Mouse (Mus musculus): Measurements from ENCODE around the gene Rgl1. TPM values are rescaled to one million over a fixed set of nuclear protein-coding genes. Genes with fewer than 3 reads are reported as not detected.

Gene Rgl1
- polyA plus RNA-seq, 1 experiment from 2014 or later, result 54.1 TPM

DNA sequence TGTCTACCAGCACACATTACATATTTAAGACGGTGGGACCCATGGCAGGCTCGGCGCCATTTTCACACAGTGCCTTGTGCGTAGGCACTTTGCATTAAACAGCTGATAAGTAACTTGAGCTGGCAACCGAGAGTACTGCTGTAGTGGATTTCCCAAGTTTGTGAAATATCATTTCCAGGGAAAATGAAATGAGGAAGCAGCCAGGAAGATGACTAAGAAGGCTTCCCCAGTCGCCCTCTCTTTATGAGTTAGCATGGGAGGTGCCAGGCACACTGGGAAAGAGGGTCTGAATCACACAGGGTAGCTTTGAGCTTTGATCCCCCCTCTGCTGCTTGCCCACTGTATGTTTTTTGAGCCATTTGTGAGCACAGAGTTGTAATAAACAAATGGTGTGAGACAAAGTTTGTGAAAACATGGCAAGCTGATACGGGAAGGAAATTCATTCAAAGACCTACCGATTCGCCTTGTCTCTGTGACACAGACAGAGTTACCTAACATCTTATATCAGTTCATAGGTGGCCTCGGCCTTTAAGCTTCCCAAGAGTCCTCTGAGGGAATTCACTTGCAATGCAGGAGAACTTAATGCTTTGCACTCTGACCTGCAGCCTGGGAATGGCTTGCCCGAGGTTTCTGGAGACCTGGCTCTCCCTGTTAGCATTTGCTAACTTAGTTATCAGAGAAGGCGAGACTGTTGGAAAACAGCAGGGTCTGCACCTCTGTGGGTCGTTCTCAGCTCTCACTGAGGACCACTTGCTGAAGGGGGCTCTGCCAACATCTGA is 184.8 kb downstream of the Rgl1 start:
- no peaks in the 10 kb centered on the region for H3K27me3 ChIP-seq (replicated peaks)
- ATAC-seq (ENCODE audit: extremely low read depth, insufficient number of reproducible peaks, low FRiP score, low TSS enrichment), result no peak
- H3K9me3 ChIP-seq, result no peaks in the 10 kb centered on the region
- peak overlapping the region; percentile 46 for H3K27ac ChIP-seq (replicated peaks)
- no peak overlapping the region for H3K4me3 ChIP-seq
- peaks cover 78% of the 10 kb centered on the region for H3K4me1 ChIP-seq
- H3K4me2 ChIP-seq, result no peak overlapping the region
- H3K9ac ChIP-seq, result peak overlapping the region; percentile 6; the same call in 1 of the 2 replicates
- 53% methylated on average over 13 of the region's 13 CpGs for WGBS
- H3K36me3 ChIP-seq, result peaks cover 17% of the 10 kb centered on the region

DNA sequence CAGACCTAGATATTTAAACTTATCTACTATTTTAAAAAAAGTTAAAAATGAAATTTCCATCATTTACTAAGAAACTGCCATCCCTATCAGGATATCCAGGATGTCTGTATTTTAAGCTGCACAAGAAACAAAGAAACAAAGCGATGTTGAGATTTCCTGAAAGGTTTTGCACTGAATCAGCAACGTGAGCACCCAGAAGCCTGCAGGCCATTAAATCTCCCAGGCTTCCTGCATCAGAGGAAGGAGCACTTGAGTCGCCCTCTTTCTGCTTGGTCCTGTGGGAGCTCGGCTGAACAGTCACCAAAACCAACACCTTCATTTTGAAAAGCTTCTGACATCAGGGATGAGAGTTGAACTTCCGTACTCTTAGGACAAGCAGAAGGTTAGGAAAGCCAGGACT is 187.2 kb downstream of the Rgl1 start:
- Histone ChIP-seq H3K36me3 (0 out of 2 replicates have a peak, but pooled peaks cover 8% of the 10 kb centered on the region), H3K4me2 (no peak overlapping the region), H3K4me3 (no peak overlapping the region), H3K9ac (0 out of 2 replicates have a peak overlapping the region, but pooled peaks have one; percentile 8), H3K4me1 (peaks cover 87% of the 10 kb centered on the region), H3K9me3 (no peaks in the 10 kb centered on the region), H3K27me3 (replicated peaks) (no peaks in the 10 kb centered on the region), H3K27ac (replicated peaks) (0 out of 2 replicates have a peak overlapping the region, but pooled peaks have one; percentile 17)
- 59% methylated on average over 5 of the region's 5 CpGs for WGBS
- no peak for ATAC-seq (ENCODE audit: extremely low read depth, insufficient number of reproducible peaks, low FRiP score, low TSS enrichment)

DNA sequence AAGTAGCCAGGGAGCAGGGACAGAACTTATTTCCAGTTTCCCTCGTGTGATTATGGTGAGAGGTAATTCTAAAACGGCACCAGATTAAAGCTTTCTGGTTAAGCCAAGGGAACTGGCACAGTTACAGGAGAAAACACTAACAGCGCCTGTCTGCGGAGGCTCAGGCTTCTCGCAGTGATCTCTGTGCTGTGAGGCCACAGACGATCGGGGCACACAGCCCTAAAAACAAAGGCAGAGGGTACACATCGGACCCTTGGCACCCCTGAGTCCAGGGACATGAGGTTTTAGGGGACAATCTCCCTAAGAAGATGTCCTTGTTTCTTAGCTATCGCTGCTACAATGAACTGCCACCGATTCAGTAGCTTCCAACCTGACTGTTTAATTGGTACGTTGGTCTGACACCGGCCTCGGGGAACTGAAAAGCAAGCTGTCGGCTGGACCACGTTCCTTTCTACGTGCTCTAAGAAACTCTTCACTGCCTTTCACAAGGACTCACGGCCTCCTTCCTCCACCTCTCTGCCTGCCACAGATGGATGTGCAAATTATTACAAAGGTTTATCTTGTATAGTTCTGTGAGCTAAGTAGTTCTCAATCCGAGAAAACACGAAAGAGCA is 187.9 kb downstream of the Rgl1 start:
- WGBS, result 71% methylated on average over 19 of the region's 19 CpGs
- Histone ChIP-seq H3K4me1 (peaks cover 87% of the 10 kb centered on the region), H3K36me3 (0 out of 2 replicates have a peak, but pooled peaks cover 5% of the 10 kb centered on the region), H3K9ac (no peak overlapping the region), H3K27ac (replicated peaks) (peak overlapping the region; percentile 17; the same call in 1 of the 2 replicates), H3K4me3 (no peak overlapping the region), H3K27me3 (replicated peaks) (no peaks in the 10 kb centered on the region), H3K4me2 (no peak overlapping the region), H3K9me3 (no peaks in the 10 kb centered on the region)
- no peak for ATAC-seq (ENCODE audit: extremely low read depth, insufficient number of reproducible peaks, low FRiP score, low TSS enrichment)

DNA sequence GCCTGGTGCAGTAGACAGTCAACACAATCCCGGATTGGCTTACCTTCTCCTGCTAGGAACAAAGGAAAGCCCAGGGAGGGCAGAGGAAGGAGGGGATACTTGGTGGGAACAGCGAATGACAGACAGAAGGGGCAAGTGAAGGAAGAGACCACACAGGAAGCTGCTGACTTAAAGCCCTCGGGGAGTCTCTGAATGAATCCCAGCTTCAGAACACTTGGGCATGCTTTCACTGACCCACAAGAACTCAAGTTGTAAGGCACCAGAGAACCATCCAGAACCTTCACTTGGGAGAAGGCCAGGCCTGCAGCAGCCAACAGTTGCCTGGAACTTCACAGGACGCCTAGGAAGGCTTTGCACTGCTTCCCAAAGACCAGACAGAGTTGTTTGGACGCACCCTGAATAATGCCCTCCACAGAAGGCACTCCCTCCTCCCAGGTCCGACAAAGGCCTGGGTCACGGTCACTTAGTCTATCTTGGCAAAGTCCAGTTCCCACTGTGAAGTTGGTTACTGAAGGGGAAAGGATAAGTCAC is 189.5 kb downstream of the Rgl1 start:
- no peak for ATAC-seq (ENCODE audit: extremely low read depth, insufficient number of reproducible peaks, low FRiP score, low TSS enrichment)
- Histone ChIP-seq H3K27ac (replicated peaks) (no peak overlapping the region), H3K4me3 (no peak overlapping the region), H3K9ac (no peak overlapping the region), H3K36me3 (peaks cover 8% of the 10 kb centered on the region; the same call in 1 of the 2 replicates), H3K4me2 (no peak overlapping the region), H3K9me3 (no peaks in the 10 kb centered on the region), H3K4me1 (peaks cover 81% of the 10 kb centered on the region), H3K27me3 (replicated peaks) (no peaks in the 10 kb centered on the region)
- WGBS, result 61% methylated on average over 7 of the region's 7 CpGs

DNA sequence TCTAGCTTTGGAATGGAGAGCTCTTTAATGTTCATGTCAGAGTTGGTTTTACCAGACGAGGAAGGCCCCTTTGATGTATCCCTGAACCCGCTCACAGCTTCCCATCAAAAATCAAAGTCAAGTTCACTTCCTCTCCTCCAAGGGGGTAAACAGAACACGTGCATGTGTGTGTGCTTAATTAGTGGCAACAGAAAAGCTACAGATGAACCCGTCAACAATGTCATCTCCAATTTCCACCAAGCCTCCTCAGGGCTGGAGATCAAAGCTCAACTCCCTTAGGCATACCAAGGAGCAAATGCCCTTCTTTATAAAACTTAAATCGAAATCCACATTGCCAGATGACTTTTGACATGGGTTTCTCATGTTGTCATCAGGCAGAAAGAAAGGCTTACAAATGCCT is 191.1 kb downstream of the Rgl1 start:
- ATAC-seq (ENCODE audit: extremely low read depth, insufficient number of reproducible peaks, low FRiP score, low TSS enrichment), result no peak
- H3K9ac ChIP-seq, result no peak overlapping the region
- H3K4me1 ChIP-seq, result peaks cover 69% of the 10 kb centered on the region
- no peak overlapping the region for H3K4me2 ChIP-seq
- H3K4me3 ChIP-seq, result no peak overlapping the region
- 62% methylated on average over 5 of the region's 5 CpGs for WGBS
- H3K9me3 ChIP-seq, result no peaks in the 10 kb centered on the region
- 0 out of 2 replicates have a peak overlapping the region, but pooled peaks have one; percentile 14 for H3K27ac ChIP-seq (replicated peaks)
- no peaks in the 10 kb centered on the region for H3K27me3 ChIP-seq (replicated peaks)
- peaks cover 24% of the 10 kb centered on the region for H3K36me3 ChIP-seq

DNA sequence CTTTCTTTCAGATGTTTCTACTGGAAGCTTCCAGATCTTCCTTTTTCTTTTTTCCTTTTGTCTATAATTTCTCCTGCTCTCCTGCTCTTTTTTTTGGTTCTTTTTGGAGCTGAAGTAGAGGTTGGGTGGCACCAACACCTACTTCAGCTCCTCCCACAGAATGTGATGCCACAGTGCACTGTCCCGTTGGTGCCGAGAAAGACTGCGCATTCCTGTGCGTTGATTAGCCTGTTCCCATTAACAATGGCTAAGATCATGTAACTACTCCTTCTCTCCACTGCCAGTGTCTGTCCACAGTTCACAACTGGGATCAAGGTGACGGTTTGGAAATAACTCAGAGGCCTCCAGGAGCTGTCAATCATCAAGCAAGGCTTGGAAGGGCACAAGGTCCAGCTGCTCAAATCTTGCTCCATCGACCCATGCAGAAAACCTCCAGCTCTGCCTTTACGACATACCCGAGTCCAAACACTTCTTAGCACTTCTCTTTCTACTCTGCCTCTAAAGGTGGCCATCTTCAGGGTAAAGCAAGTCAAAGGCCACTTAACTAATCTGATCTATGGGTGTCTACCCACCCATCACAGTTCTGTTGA is 192.6 kb downstream of the Rgl1 start:
- peak overlapping the region; percentile 33; the same call in 1 of the 2 replicates for H3K9ac ChIP-seq
- no peak overlapping the region for H3K4me3 ChIP-seq
- peaks cover 67% of the 10 kb centered on the region for H3K4me1 ChIP-seq
- 0 out of 2 replicates have a peak overlapping the region, but pooled peaks have one; percentile 5 for H3K4me2 ChIP-seq
- H3K9me3 ChIP-seq, result no peaks in the 10 kb centered on the region
- H3K27me3 ChIP-seq (replicated peaks), result no peaks in the 10 kb centered on the region
- ATAC-seq (ENCODE audit: extremely low read depth, insufficient number of reproducible peaks, low FRiP score, low TSS enrichment), result no peak
- H3K27ac ChIP-seq (replicated peaks), result peak overlapping the region; percentile 63
- 42% methylated on average over 8 of the region's 8 CpGs for WGBS
- H3K36me3 ChIP-seq, result peaks cover 37% of the 10 kb centered on the region

DNA sequence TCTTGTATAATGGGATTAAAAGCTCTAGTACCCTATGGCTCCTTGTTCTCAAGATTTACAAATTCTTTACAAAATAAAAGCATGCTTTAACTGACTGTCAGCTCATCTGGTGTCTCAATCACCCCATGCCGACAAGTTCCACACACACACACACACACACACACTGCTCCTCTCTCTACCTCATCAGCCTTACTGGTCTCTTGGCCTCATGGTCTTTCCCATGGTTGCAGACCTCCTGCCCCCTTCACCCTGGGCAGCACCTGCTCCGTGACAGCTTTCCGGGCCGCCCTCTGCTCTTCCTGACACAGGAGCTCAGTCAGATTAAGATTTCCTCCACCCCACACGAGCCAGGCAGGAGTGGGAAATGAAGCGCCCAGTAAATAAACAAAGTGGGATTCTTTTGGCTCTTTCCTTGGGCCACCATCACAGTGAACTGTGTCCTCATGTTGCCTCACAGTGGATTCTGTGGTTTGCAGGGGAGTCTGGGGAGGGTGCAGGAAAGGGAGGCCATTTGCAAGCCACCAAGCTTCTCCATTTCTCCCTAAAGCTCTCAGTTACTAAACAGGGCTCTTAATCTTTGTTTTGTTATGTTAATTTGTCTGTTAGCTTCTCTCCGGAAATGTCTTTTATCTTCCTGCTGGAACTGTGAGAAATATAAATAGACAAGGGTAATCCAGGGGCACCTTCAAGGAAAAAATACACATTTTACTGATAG is 193.2 kb downstream of the Rgl1 start:
- Histone ChIP-seq H3K36me3 (peaks cover 38% of the 10 kb centered on the region), H3K27ac (replicated peaks) (peak overlapping the region; percentile 63), H3K4me2 (0 out of 2 replicates have a peak overlapping the region, but pooled peaks have one; percentile 5), H3K4me1 (peaks cover 60% of the 10 kb centered on the region), H3K4me3 (no peak overlapping the region), H3K9ac (no peak overlapping the region), H3K27me3 (replicated peaks) (no peaks in the 10 kb centered on the region), H3K9me3 (no peaks in the 10 kb centered on the region)
- WGBS, result 32% methylated on average over 7 of the region's 7 CpGs
- ATAC-seq (ENCODE audit: extremely low read depth, insufficient number of reproducible peaks, low FRiP score, low TSS enrichment), result no peak

DNA sequence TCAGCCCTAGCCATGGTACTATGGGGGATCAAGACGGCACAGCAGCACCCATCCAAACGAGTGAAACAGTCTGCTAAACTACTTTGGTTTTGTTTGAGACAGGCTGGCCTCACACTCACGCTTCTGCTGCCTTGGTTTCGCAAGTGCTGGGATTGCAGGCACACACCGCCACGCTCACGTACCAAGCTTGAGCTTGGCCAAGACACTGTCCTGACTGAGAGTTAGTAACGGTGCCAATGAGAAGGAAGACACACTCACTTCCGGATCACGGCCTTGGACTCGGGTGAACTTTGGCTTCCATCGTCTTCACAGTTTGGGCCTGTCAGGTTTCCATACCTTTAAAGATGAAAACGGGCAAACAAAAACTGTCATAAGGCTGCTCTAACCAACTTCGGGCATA is 194.8 kb downstream of the Rgl1 start:
- Histone ChIP-seq H3K4me1 (peaks cover 57% of the 10 kb centered on the region), H3K27ac (replicated peaks) (no peak overlapping the region)

DNA sequence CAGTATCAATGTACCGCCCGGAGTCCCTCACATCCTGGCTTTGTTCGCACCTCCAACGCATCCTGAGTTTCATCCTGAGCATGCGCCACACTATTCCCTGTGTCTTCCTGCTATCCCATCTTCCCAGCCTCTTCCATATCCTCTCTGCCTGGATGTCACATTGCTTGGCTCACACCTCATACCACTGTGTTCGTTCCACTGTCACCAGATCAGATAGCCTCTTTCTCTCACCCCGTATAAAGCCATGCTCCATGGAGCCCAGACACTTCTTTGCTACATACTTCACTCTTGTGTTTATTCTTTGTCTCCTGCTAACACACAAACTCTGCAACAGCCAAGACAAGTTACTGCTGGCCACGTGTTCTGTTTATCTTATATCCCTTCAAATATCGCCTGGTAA is 195.5 kb downstream of the Rgl1 start:
- 76% methylated on average over 9 of the region's 9 CpGs for WGBS
- no peak for ATAC-seq (ENCODE audit: extremely low read depth, insufficient number of reproducible peaks, low FRiP score, low TSS enrichment)
- H3K9ac ChIP-seq, result no peak overlapping the region

More for the DNA sequence above, 194.8 kb downstream of the Rgl1 start:
- Histone ChIP-seq H3K9me3 (no peaks in the 10 kb centered on the region), H3K27me3 (replicated peaks) (no peaks in the 10 kb centered on the region), H3K36me3 (peaks cover 46% of the 10 kb centered on the region), H3K4me3 (no peak overlapping the region), H3K9ac (no peak overlapping the region), H3K4me2 (no peak overlapping the region)
- no peak for ATAC-seq (ENCODE audit: extremely low read depth, insufficient number of reproducible peaks, low FRiP score, low TSS enrichment)
- WGBS, result 87% methylated on average over 14 of the region's 14 CpGs

DNA sequence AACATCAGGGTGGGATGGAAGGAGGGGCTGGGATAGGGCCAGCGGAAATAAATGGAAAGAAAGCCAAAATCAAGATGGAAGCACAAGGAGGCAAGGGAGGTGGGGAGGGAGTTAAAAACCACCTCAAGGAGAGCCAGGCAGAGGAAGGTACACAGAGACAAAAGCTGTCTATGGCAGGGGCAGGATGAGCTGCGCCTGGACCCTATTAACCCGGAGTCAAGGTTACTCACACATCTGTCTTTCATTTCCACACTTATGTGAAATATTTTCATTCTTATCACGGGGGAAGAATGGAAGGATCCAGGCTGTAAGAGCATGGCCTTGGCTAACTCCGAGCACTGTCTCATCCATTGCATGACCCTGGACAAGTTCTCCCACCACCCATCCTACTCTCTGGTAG is 202.9 kb downstream of the Rgl1 start:
- H3K27ac ChIP-seq (replicated peaks), result no peak overlapping the region
- no peaks in the 10 kb centered on the region for H3K9me3 ChIP-seq
- H3K36me3 ChIP-seq, result peaks cover 28% of the 10 kb centered on the region; the same call in 1 of the 2 replicates
- no peak overlapping the region for H3K4me2 ChIP-seq
- H3K4me3 ChIP-seq, result no peak overlapping the region
- H3K9ac ChIP-seq, result no peak overlapping the region
- no peaks in the 10 kb centered on the region for H3K27me3 ChIP-seq (replicated peaks)
- peaks cover 71% of the 10 kb centered on the region for H3K4me1 ChIP-seq
- 56% methylated on average over 5 of the region's 5 CpGs for WGBS
- no peak for ATAC-seq (ENCODE audit: extremely low read depth, insufficient number of reproducible peaks, low FRiP score, low TSS enrichment)

More for the DNA sequence above, 195.5 kb downstream of the Rgl1 start:
- no peak overlapping the region for H3K27ac ChIP-seq (replicated peaks)
- no peaks in the 10 kb centered on the region for H3K27me3 ChIP-seq (replicated peaks)
- H3K36me3 ChIP-seq, result peaks cover 42% of the 10 kb centered on the region
- peaks cover 59% of the 10 kb centered on the region for H3K4me1 ChIP-seq
- H3K4me2 ChIP-seq, result no peak overlapping the region
- H3K9me3 ChIP-seq, result no peaks in the 10 kb centered on the region
- H3K4me3 ChIP-seq, result no peak overlapping the region
